Mouse (Mus musculus) lung, adult 2 months (tissue): ENCODE results near the gene Sept6.

Experiments
- CTCF ChIP-seq: fragments of 200-500 bp; IDR thresholded peaks from 2 replicates; pipeline ENCODE4 v1.5.1; 2011; ENCODE audit warnings: mild to moderate bottlenecking, low read length, control low read depth; ENCODE audit not compliant: insufficient read depth
- POLR2A ChIP-seq: fragments of 200-500 bp; IDR thresholded peaks from 2 replicates; pipeline ENCODE4 v1.6.1; 2011; ENCODE audit warnings: low read depth, mild to moderate bottlenecking, control low read depth, low read length, borderline replicate concordance; ENCODE audit errors: extremely low read depth

- TF ChIP-seq CTCF (no peak), POLR2A (no peak)
Observed at GRCm38 (mm10) chrX:37019045-37019444, 27.5 kb upstream of the Sept6 start.
